ENCODE assay signal across 18 mouse cellular contexts in genomic region chrX:58018720-58019119, GRCm38 (mm10). TPM values are rescaled to one million over a fixed set of nuclear protein-coding genes. Genes with fewer than 3 reads are reported as not detected.
DNase-seq lines count a peak whose midpoint lies in the region; ATAC-seq and TF ChIP-seq lines count a peak whose summit lies in the region.
"Had no signal": no experiment of that assay in that cellular context is flagged by ENCODE, and none has a peak within 500 bp of the region (broad histone marks: within the 10 kb centered on the region; RNA-seq: fewer than 3 reads in every experiment).

No protein-coding gene starts in this region.

- H3K9ac ChIP-seq in heart, embryonic 16.5 days (ENCODE audit: low read length) = no peak overlapping the region
- no peak overlapping the region for H3K9ac ChIP-seq in midbrain, embryonic 12.5 days (replicated peaks)
- H3K9ac ChIP-seq: embryonic facial prominence, embryonic 15.5 days; kidney, embryonic 15.5 days had no signal

- H3K4me3 ChIP-seq in heart, embryonic 16.5 days (ENCODE audit: low read length) = no peak overlapping the region
- H3K4me3 ChIP-seq in hindbrain, embryonic 10.5 days = peak overlapping the region; percentile 39; the same call in 1 of the 2 replicates
- H3K4me3 ChIP-seq in midbrain, embryonic 12.5 days = no peak overlapping the region
- no peak overlapping the region for H3K4me3 ChIP-seq in lung, adult 2 months (replicated peaks; ENCODE audit: extremely low read depth, low read depth, low read length)
- H3K4me3 ChIP-seq: myocyte had no signal

- TF ChIP-seq POLR2A in lung, adult 2 months (IDR thresholded peaks at IDR 0.05; ENCODE audit: borderline replicate concordance, extremely low read depth, low read depth, low read length) = no peak

- WGBS in heart, embryonic 16.5 days = 14% methylated on average over 24 of the region's 24 CpGs
- WGBS in hindbrain, embryonic 10.5 days = 13% methylated on average over 24 of the region's 24 CpGs
- 21% methylated on average over 24 of the region's 24 CpGs for WGBS in midbrain, embryonic 12.5 days
- WGBS in lung, adult 2 months = 27% methylated on average over 24 of the region's 24 CpGs

- ATAC-seq in heart, embryonic 16.5 days (replicated peaks; ENCODE audit: extremely low read depth, insufficient read depth, low FRiP score) = no peak
- ATAC-seq in midbrain, embryonic 12.5 days (ENCODE audit: low FRiP score, low read depth) = peak; percentile 76
- ATAC-seq in monocyte, adult 5-6 weeks (replicated peaks; ENCODE audit: insufficient number of reproducible peaks, low FRiP score, low TSS enrichment, poor library complexity, severe bottlenecking) = no peak
- ATAC-seq: Patski had no signal

- peak overlapping the region; percentile 46; the same call in 1 of the 2 replicates for H3K4me2 ChIP-seq in heart, embryonic 16.5 days (ENCODE audit: low read depth, low read length)
- peak overlapping the region; percentile 45 for H3K4me2 ChIP-seq in midbrain, embryonic 12.5 days (replicated peaks)

- H3K27ac ChIP-seq in heart, embryonic 16.5 days (ENCODE audit: low read length) = no peak overlapping the region
- peak overlapping the region; percentile 76; the same call in 1 of the 2 replicates for H3K27ac ChIP-seq in hindbrain, embryonic 10.5 days
- H3K27ac ChIP-seq in midbrain, embryonic 12.5 days (replicated peaks) = peak overlapping the region; percentile 83; the same call in 1 of the 2 replicates
- H3K27ac ChIP-seq: embryonic facial prominence, embryonic 15.5 days; kidney, embryonic 15.5 days had no signal

- no peaks in the 10 kb centered on the region for H3K4me1 ChIP-seq in heart, embryonic 16.5 days (ENCODE audit: control insufficient read depth, insufficient read depth, low read length)
- peaks cover 11% of the 10 kb centered on the region for H3K4me1 ChIP-seq in hindbrain, embryonic 10.5 days (replicated peaks)
- no peaks in the 10 kb centered on the region for H3K4me1 ChIP-seq in midbrain, embryonic 12.5 days
- no peaks in the 10 kb centered on the region for H3K4me1 ChIP-seq in lung, adult 2 months (ENCODE audit: control insufficient read depth, insufficient read depth, low read length)
- H3K4me1 ChIP-seq: embryonic facial prominence, embryonic 15.5 days had no signal

- H3K27me3 ChIP-seq in heart, embryonic 16.5 days (ENCODE audit: control insufficient read depth, insufficient read depth, low read length) = peaks cover 74% of the 10 kb centered on the region
- peaks cover 94% of the 10 kb centered on the region for H3K27me3 ChIP-seq in hindbrain, embryonic 10.5 days (ENCODE audit: insufficient read depth, poor library complexity, severe bottlenecking)
- H3K27me3 ChIP-seq in midbrain, embryonic 12.5 days = peaks cover 52% of the 10 kb centered on the region

- no peak for TF ChIP-seq CTCF in lung, adult 2 months (IDR thresholded peaks at IDR 0.05; ENCODE audit: insufficient read depth, low read length)

- no peaks in the 10 kb centered on the region for H3K36me3 ChIP-seq in heart, embryonic 16.5 days (ENCODE audit: control insufficient read depth, insufficient read depth)
- H3K36me3 ChIP-seq in hindbrain, embryonic 10.5 days = no peaks in the 10 kb centered on the region
- no peaks in the 10 kb centered on the region for H3K36me3 ChIP-seq in midbrain, embryonic 12.5 days
- H3K36me3 ChIP-seq: embryonic facial prominence, embryonic 15.5 days; kidney, embryonic 15.5 days had no signal

- no peak for DNase-seq in heart, adult 9 months (ENCODE audit: low spot score in 2 of 2)
- peak; percentile 49 for DNase-seq in hindbrain, embryonic 10.5 days (ENCODE audit: low spot score)
- no peak for DNase-seq in right cerebral cortex, adult 2 months (ENCODE audit: low spot score in 2 of 2)
- no peak for DNase-seq in urinary bladder, postnatal 25 days (ENCODE audit: low spot score)
- no peak for DNase-seq in lung, adult 2 months
- DNase-seq: adrenal gland, postnatal 25 days; cerebellum, adult 18-20 months had no signal

- H3K9me3 ChIP-seq in heart, embryonic 16.5 days (replicated peaks; ENCODE audit: control insufficient read depth, low read length) = no peaks in the 10 kb centered on the region
- H3K9me3 ChIP-seq in hindbrain, embryonic 10.5 days = no peaks in the 10 kb centered on the region
- no peaks in the 10 kb centered on the region for H3K9me3 ChIP-seq in midbrain, embryonic 12.5 days
- H3K9me3 ChIP-seq: embryonic facial prominence, embryonic 15.5 days; kidney, embryonic 15.5 days had no signal

RNA-seq across cellular contexts. Expression of gene Zic3, which starts 3.8 kb away (rescaled TPM):
- 0.05 TPM in 1 of 2 replicates, not detected in the other for polyA plus RNA-seq in heart, embryonic 16.5 days (2015; fragmentation: Nextera tagmentation; extraction: Ambion mirVana)
- 16.1 and 20.1 TPM in 2 replicates for polyA plus RNA-seq in hindbrain, embryonic 10.5 days (2016; fragmentation: Nextera tagmentation; extraction: Ambion mirVana)
- 38.8 and 49.3 TPM in 2 replicates for polyA plus RNA-seq in midbrain, embryonic 12.5 days (2016; fragmentation: Nextera tagmentation; extraction: Ambion mirVana)
- not detected in 3 replicates for total RNA-seq in monocyte, adult 5-6 weeks (2017)
- not detected in 2 replicates for polyA plus RNA-seq in lung, adult 2 months (2012; rRNA removed)
- total RNA-seq: adrenal gland, postnatal 25 days; gastrocnemius, adult 8-10 months; heart, postnatal 10 days had no signal
- polyA plus RNA-seq: kidney, embryonic 15.5 days; lung, embryonic 16.5 days; myocyte; Patski; spleen, adult 2 months had no signal

Comparison
In these comparisons a context has a peak if more than half of its experiments do, and no peak if none do; other contexts are left out.
1. RNA of gene Zic3, which starts 3.8 kb away (polyA plus RNA-seq): 38.8 to 49.3 TPM in midbrain, embryonic 12.5 days and 16.1 to 20.1 TPM in hindbrain, embryonic 10.5 days; 0.05 TPM in heart, embryonic 16.5 days and not detected in lung, adult 2 months; every median in the first group is over 10 times any median in the second.